Mouse (Mus musculus): Measurements from ENCODE around the gene Ccdc13.

- TF ChIP-seq CTCF (IDR thresholded peaks at IDR 0.05; ENCODE audit: control insufficient read depth, insufficient read depth, insufficient read length): no peak
- no peak for TF ChIP-seq MAX (IDR thresholded peaks at IDR 0.05)
- TF ChIP-seq MYOG (IDR thresholded peaks at IDR 0.05; ENCODE audit: control insufficient read depth, extremely low read depth, insufficient read length): no peak
- TF ChIP-seq FOSL1 (IDR thresholded peaks at IDR 0.05; ENCODE audit: insufficient read depth, low read length, poor library complexity, severe bottlenecking): no peak
- no peak for TF ChIP-seq CEBPB (IDR thresholded peaks at IDR 0.05; ENCODE audit: low read depth)
- TF ChIP-seq USF1 (IDR thresholded peaks at IDR 0.05; ENCODE audit: low read depth): no peak
These were observed 44.2 kb downstream of the Ccdc13 start for GRCm38 (mm10) chr9:121794972-121795539.
